Mouse (Mus musculus) olfactory bulb, adult 2 months (tissue): ENCODE measurements at regions not wholly inside any gene's neighbourhood (a gene's known extent, or its start where the extent isn't known, plus 50 kb on each side); places are given as distances from the start of the nearest gene placed in this dataset.

Experiments used
- H3K27ac ChIP-seq: fragments of 200-500 bp; 2 replicates; pipeline ENCODE4 v1.5.1; 2012; ENCODE audit warnings: low read depth, low read length; ENCODE audit not compliant: insufficient read depth
- H3K4me1 ChIP-seq: fragments of 200-500 bp; 2 replicates; pipeline ENCODE4 v1.6.1; 2012; ENCODE audit warnings: low read length; ENCODE audit not compliant: control insufficient read depth, insufficient read depth
- H3K4me3 ChIP-seq: fragments of 200-500 bp; 2 replicates; pipeline ENCODE4 v1.5.1; 2012; ENCODE audit warnings: mild to moderate bottlenecking, low read depth, low read length, moderate library complexity; ENCODE audit not compliant: insufficient read depth
- CTCF ChIP-seq: fragments of 200-500 bp; IDR thresholded peaks from 2 replicates; pipeline ENCODE4 v1.5.1; 2012; ENCODE audit warnings: low read depth, mild to moderate bottlenecking, low read length, moderate library complexity; ENCODE audit not compliant: insufficient read depth
- POLR2A ChIP-seq: fragments of 200-500 bp; IDR thresholded peaks from 2 replicates; pipeline ENCODE4 v1.6.1; 2012; ENCODE audit warnings: mild to moderate bottlenecking, low read depth, low read length, moderate library complexity; ENCODE audit not compliant: insufficient read depth
- WGBS: fragments of 180-500 bp; shearing (Covaris S2); methylation state at CpG from one replicate; pipeline ENCODE4 v1.1.7; 2018; 5-methylcytosine and 5-hydroxymethylcytosine counted together

DNA sequence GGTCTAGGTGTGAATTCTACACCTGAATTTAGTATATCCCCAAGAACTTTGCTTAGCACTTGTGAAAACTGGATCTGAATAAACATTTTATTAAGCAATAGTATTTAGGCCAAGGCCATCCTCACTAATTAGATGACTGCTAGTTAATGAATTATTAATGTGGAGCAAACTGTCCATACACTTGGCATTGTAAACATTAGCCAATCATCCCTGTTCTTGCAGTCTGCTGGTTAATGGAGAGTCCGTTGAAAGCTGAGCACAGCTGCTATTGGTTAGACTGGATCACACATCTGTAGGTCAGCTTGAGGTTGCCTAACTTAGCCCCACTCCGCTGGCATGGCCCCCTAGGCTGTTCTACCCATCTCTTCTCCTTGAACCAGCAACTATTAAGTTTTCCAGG lies 826.2 kb upstream of the 4930452B06Rik start:
- Histone ChIP-seq H3K4me3 (no peak overlapping the region), H3K4me1 (no peaks in the 10 kb centered on the region), H3K27ac (no peak overlapping the region)
- TF ChIP-seq POLR2A (no peak), CTCF (no peak)
- 72% methylated on average over 2 of the region's 2 CpGs for WGBS

GRCm38 (mm10) chr14:9488585-9488984 lies 822.5 kb upstream of the 4930452B06Rik start:
- Histone ChIP-seq H3K4me3 (no peak overlapping the region), H3K4me1 (no peaks in the 10 kb centered on the region), H3K27ac (no peak overlapping the region)
- 78% methylated on average over 1 of the region's 1 CpGs for WGBS
- TF ChIP-seq POLR2A (no peak), CTCF (no peak)

GRCm38 (mm10) chr14:9478981-9479380 lies 812.9 kb upstream of the 4930452B06Rik start:
- H3K4me3 ChIP-seq, result no peak overlapping the region
- TF ChIP-seq POLR2A (no peak), CTCF (no peak)
- H3K27ac ChIP-seq, result no peak overlapping the region
- peaks cover 4% of the 10 kb centered on the region for H3K4me1 ChIP-seq

- H3K4me3 ChIP-seq, result no peak overlapping the region
- 56% methylated on average over 7 of the region's 7 CpGs for WGBS
- TF ChIP-seq POLR2A (no peak), CTCF (no peak)
- no peak overlapping the region for H3K27ac ChIP-seq
- peaks cover 4% of the 10 kb centered on the region for H3K4me1 ChIP-seq
Observed at GRCm38 (mm10) chr14:9475169-9475568, 809.1 kb upstream of the 4930452B06Rik start.

DNA sequence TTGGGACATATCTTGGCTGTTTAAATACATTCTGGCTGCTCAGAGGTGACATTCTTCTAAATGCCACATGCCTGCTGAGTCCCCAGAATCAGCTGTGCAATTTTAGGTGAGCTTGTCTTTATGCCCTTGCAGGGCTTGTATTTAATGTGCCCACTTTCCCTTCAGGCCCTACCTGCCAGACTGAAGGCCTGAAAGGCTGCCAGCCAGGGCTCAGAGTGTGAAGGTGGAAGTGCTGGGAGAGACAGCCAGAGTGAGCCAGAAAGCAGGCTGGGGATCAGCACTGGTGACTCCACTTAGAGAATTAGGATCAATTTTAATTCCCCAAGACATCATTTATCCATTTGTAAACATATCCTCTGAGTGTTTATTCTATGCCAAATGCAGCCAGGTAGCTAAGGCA lies 803.6 kb upstream of the 4930452B06Rik start:
- TF ChIP-seq CTCF (no peak), POLR2A (no peak)
- H3K27ac ChIP-seq, result no peak overlapping the region
- H3K4me3 ChIP-seq, result no peak overlapping the region
- no peaks in the 10 kb centered on the region for H3K4me1 ChIP-seq

DNA sequence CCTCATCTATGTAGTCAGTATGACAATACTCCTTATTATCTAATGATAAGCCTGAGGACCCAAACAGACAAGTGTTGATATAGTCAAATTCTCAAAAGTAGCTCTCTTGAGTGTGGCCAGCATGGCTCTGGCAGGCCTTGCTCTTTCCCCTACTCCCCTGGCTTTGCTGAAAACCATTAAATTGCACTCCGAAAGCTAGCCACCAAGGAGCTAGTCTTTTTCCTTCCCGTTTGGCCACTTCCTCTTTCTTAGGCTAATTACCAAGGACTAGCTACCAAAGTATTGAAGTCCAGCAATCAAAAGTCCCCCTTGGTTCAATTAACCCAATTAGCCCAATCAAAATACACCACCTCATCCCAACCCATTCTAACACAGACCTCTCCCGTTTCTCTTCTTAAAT lies 802.6 kb upstream of the 4930452B06Rik start:
- Histone ChIP-seq H3K27ac (no peak overlapping the region), H3K4me3 (no peak overlapping the region), H3K4me1 (no peaks in the 10 kb centered on the region)
- TF ChIP-seq CTCF, result no peak
- TF ChIP-seq POLR2A, result no peak
- WGBS, result 70% methylated on average over 3 of the region's 3 CpGs

DNA sequence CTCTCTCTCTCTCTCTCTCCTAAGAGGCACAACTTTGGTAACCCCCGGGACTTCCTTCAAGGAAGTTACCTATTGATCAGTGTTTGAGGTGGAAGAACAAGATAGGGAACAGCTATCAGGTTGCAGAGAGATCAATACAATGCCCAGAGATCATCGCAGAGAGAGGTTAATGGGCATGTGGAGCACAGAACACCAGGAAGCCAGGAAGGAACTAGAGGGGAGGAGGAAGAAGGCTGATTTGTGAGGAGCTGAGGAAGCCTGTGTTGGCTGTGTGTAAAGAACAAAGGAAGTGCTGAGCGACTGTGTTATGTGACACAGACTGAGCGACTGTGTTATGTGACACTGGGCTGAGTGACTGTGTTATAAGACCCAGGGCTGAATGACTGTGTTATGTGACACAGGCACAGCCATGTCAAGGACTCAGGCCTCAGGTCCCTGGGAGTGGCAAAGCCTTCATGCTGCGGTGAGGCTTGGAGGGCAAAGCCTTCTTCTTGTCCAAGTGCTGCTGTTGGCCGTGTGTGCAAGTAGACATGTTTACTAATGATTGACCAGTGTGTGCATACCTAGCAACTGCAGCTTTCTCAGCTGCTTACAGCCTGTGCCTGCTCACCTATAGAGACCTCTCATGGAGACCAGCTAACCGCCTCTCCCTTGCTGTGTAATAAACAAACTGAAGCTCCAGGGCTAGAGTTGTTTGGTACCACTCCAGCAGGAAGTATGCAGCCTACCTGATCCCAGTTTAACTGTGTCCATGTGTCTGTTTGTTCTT lies 801.8 kb upstream of the 4930452B06Rik start:
- Histone ChIP-seq H3K4me3 (no peak overlapping the region), H3K4me1 (no peaks in the 10 kb centered on the region), H3K27ac (no peak overlapping the region)
- 83% methylated on average over 7 of the region's 7 CpGs for WGBS
- no peak for TF ChIP-seq POLR2A
- no peak for TF ChIP-seq CTCF

DNA sequence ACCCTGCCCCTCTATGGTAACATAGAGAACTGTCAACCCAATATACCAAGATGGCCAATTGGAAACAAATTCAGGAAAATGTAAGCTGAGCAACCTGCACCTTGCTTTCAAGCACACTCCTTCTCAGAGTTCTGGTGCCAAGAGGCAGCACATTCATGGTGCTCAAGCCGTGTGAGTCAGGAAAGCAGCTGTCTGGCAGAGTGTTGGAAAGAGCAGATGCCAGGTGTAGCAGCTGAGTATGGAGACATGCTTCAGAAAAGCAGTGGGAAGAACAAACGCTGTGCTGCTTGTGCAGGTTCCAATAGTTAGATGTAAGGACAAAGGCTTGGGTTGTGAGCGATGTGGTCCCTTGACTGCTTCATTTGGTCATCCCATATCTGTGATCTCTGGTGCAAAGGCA lies 794.0 kb upstream of the 4930452B06Rik start:
- WGBS, result 85% methylated on average over 3 of the region's 3 CpGs
- Histone ChIP-seq H3K4me1 (no peaks in the 10 kb centered on the region), H3K4me3 (no peak overlapping the region), H3K27ac (no peak overlapping the region)
- TF ChIP-seq POLR2A (no peak), CTCF (no peak)

GRCm38 (mm10) chr14:9458856-9459255 lies 792.8 kb upstream of the 4930452B06Rik start:
- TF ChIP-seq POLR2A (no peak), CTCF (no peak)
- Histone ChIP-seq H3K4me1 (no peaks in the 10 kb centered on the region), H3K27ac (no peak overlapping the region), H3K4me3 (no peak overlapping the region)
- WGBS, result 92% methylated on average over 2 of the region's 2 CpGs
